Mouse (Mus musculus): ENCODE measurements around the gene Trpm3. TPM values are rescaled to one million over a fixed set of nuclear protein-coding genes. Genes with fewer than 3 reads are reported as not detected.

The Trpm3 gene
- total and polyA plus RNA-seq, 2 experiments, result not detected

- DNase-seq (ENCODE audit: extremely low read depth, low read depth, low spot score), result no peak
Measured at GRCm38 (mm10) chr19:23005851-23006250, 867.0 kb downstream of the Trpm3 start.

GRCm38 (mm10) chr19:23006517-23007273 lies 867.8 kb downstream of the Trpm3 start:
- no peaks in the 10 kb centered on the region for H3K36me3 ChIP-seq (ENCODE audit: control insufficient read depth, insufficient read depth, low read length)
- H3K9ac ChIP-seq (ENCODE audit: low read depth, low read length), result no peak overlapping the region
- H3K27me3 ChIP-seq (ENCODE audit: control insufficient read depth, insufficient read depth, low read length), result no peaks in the 10 kb centered on the region
- H3K4me1 ChIP-seq (ENCODE audit: control insufficient read depth, insufficient read depth, low read length), result peaks cover 7% of the 10 kb centered on the region; the same call in 1 of the 2 replicates
- H3K27ac ChIP-seq (replicated peaks; ENCODE audit: insufficient read depth, low read depth, low read length), result no peak overlapping the region
- TF ChIP-seq POLR2A (IDR thresholded peaks at IDR 0.05; ENCODE audit: extremely low read depth, insufficient read depth, low read length), result no peak
- peak; percentile 74 for TF ChIP-seq CTCF (IDR thresholded peaks at IDR 0.05; ENCODE audit: low read depth, low read length)
- 49% methylated on average over 11 of the region's 11 CpGs for WGBS
- H3K4me3 ChIP-seq (ENCODE audit: insufficient read depth, low read depth, low read length), result no peak overlapping the region
- no peaks in the 10 kb centered on the region for H3K79me2 ChIP-seq (ENCODE audit: control insufficient read depth, insufficient read depth, low read length)
- peak; percentile 61 for DNase-seq (ENCODE audit: extremely low read depth, low read depth, low spot score)

More at GRCm38 (mm10) chr19:23005851-23006250, 867.0 kb downstream of the Trpm3 start:
- H3K4me1 ChIP-seq (ENCODE audit: control insufficient read depth, insufficient read depth, low read length), result peaks cover 8% of the 10 kb centered on the region; the same call in 1 of the 2 replicates
- no peaks in the 10 kb centered on the region for H3K36me3 ChIP-seq (ENCODE audit: control insufficient read depth, insufficient read depth, low read length)
- 95% methylated on average over 7 of the region's 7 CpGs for WGBS
- no peaks in the 10 kb centered on the region for H3K27me3 ChIP-seq (ENCODE audit: control insufficient read depth, insufficient read depth, low read length)
- TF ChIP-seq POLR2A (IDR thresholded peaks at IDR 0.05; ENCODE audit: extremely low read depth, insufficient read depth, low read length), result no peak
- no peak for TF ChIP-seq CTCF (IDR thresholded peaks at IDR 0.05; ENCODE audit: low read depth, low read length)
- no peaks in the 10 kb centered on the region for H3K79me2 ChIP-seq (ENCODE audit: control insufficient read depth, insufficient read depth, low read length)
- no peak overlapping the region for H3K4me3 ChIP-seq (ENCODE audit: insufficient read depth, low read depth, low read length)
- H3K27ac ChIP-seq (replicated peaks; ENCODE audit: insufficient read depth, low read depth, low read length), result no peak overlapping the region
- H3K9ac ChIP-seq (ENCODE audit: low read depth, low read length), result no peak overlapping the region

GRCm38 (mm10) chr19:23013695-23014094 lies 874.8 kb downstream of the Trpm3 start:
- H3K27ac ChIP-seq (replicated peaks; ENCODE audit: insufficient read depth, low read depth, low read length), result no peak overlapping the region
- H3K79me2 ChIP-seq (ENCODE audit: control insufficient read depth, insufficient read depth, low read length), result no peaks in the 10 kb centered on the region
- no peak for TF ChIP-seq CTCF (IDR thresholded peaks at IDR 0.05; ENCODE audit: low read depth, low read length)
- no peak for TF ChIP-seq POLR2A (IDR thresholded peaks at IDR 0.05; ENCODE audit: extremely low read depth, insufficient read depth, low read length)
- DNase-seq (ENCODE audit: extremely low read depth, low read depth, low spot score), result no peak
- no peaks in the 10 kb centered on the region for H3K36me3 ChIP-seq (ENCODE audit: control insufficient read depth, insufficient read depth, low read length)
- no peaks in the 10 kb centered on the region for H3K4me1 ChIP-seq (ENCODE audit: control insufficient read depth, insufficient read depth, low read length)
- WGBS, result 71% methylated on average over 1 of the region's 2 CpGs
- no peaks in the 10 kb centered on the region for H3K27me3 ChIP-seq (ENCODE audit: control insufficient read depth, insufficient read depth, low read length)
- H3K9ac ChIP-seq (ENCODE audit: low read depth, low read length), result no peak overlapping the region
- H3K4me3 ChIP-seq (ENCODE audit: insufficient read depth, low read depth, low read length), result no peak overlapping the region

GRCm38 (mm10) chr19:23015516-23015915 lies 876.7 kb downstream of the Trpm3 start:
- no peak overlapping the region for H3K27ac ChIP-seq (replicated peaks; ENCODE audit: insufficient read depth, low read depth, low read length)
- WGBS, result 51% methylated on average over 3 of the region's 3 CpGs
- H3K79me2 ChIP-seq (ENCODE audit: control insufficient read depth, insufficient read depth, low read length), result no peaks in the 10 kb centered on the region
- H3K36me3 ChIP-seq (ENCODE audit: control insufficient read depth, insufficient read depth, low read length), result no peaks in the 10 kb centered on the region
- no peak overlapping the region for H3K4me3 ChIP-seq (ENCODE audit: insufficient read depth, low read depth, low read length)
- H3K27me3 ChIP-seq (ENCODE audit: control insufficient read depth, insufficient read depth, low read length), result no peaks in the 10 kb centered on the region
- H3K9ac ChIP-seq (ENCODE audit: low read depth, low read length), result no peak overlapping the region
- TF ChIP-seq POLR2A (IDR thresholded peaks at IDR 0.05; ENCODE audit: extremely low read depth, insufficient read depth, low read length), result no peak
- peak; percentile 84 for TF ChIP-seq CTCF (IDR thresholded peaks at IDR 0.05; ENCODE audit: low read depth, low read length)
- DNase-seq (ENCODE audit: extremely low read depth, low read depth, low spot score), result peak; percentile 71
- no peaks in the 10 kb centered on the region for H3K4me1 ChIP-seq (ENCODE audit: control insufficient read depth, insufficient read depth, low read length)

- H3K4me1 ChIP-seq (ENCODE audit: control insufficient read depth, insufficient read depth, low read length), result no peaks in the 10 kb centered on the region
- H3K36me3 ChIP-seq (ENCODE audit: control insufficient read depth, insufficient read depth, low read length), result no peaks in the 10 kb centered on the region
- no peak overlapping the region for H3K9ac ChIP-seq (ENCODE audit: low read depth, low read length)
- DNase-seq (ENCODE audit: extremely low read depth, low read depth, low spot score), result no peak
- no peaks in the 10 kb centered on the region for H3K79me2 ChIP-seq (ENCODE audit: control insufficient read depth, insufficient read depth, low read length)
- no peaks in the 10 kb centered on the region for H3K27me3 ChIP-seq (ENCODE audit: control insufficient read depth, insufficient read depth, low read length)
- TF ChIP-seq POLR2A (IDR thresholded peaks at IDR 0.05; ENCODE audit: extremely low read depth, insufficient read depth, low read length) (no peak), CTCF (IDR thresholded peaks at IDR 0.05; ENCODE audit: low read depth, low read length) (no peak)
- WGBS, result 81% methylated on average over 2 of the region's 2 CpGs
- H3K27ac ChIP-seq (replicated peaks; ENCODE audit: insufficient read depth, low read depth, low read length), result no peak overlapping the region
- no peak overlapping the region for H3K4me3 ChIP-seq (ENCODE audit: insufficient read depth, low read depth, low read length)
Measured at GRCm38 (mm10) chr19:23018186-23018727, 879.4 kb downstream of the Trpm3 start.

- TF ChIP-seq CTCF (IDR thresholded peaks at IDR 0.05; ENCODE audit: low read depth, low read length), result no peak
- TF ChIP-seq POLR2A (IDR thresholded peaks at IDR 0.05; ENCODE audit: extremely low read depth, insufficient read depth, low read length), result no peak
- DNase-seq (ENCODE audit: extremely low read depth, low read depth, low spot score), result no peak
- H3K27me3 ChIP-seq (ENCODE audit: control insufficient read depth, insufficient read depth, low read length), result no peaks in the 10 kb centered on the region
- H3K27ac ChIP-seq (replicated peaks; ENCODE audit: insufficient read depth, low read depth, low read length), result no peak overlapping the region
- WGBS, result 94% methylated on average over 6 of the region's 6 CpGs
- no peak overlapping the region for H3K4me3 ChIP-seq (ENCODE audit: insufficient read depth, low read depth, low read length)
- H3K9ac ChIP-seq (ENCODE audit: low read depth, low read length), result no peak overlapping the region
- H3K4me1 ChIP-seq (ENCODE audit: control insufficient read depth, insufficient read depth, low read length), result peaks cover 2% of the 10 kb centered on the region; the same call in 1 of the 2 replicates
- H3K79me2 ChIP-seq (ENCODE audit: control insufficient read depth, insufficient read depth, low read length), result no peaks in the 10 kb centered on the region
- no peaks in the 10 kb centered on the region for H3K36me3 ChIP-seq (ENCODE audit: control insufficient read depth, insufficient read depth, low read length)
Measured at GRCm38 (mm10) chr19:23022902-23023301, 884.1 kb downstream of the Trpm3 start.

Measured in liver, adult 2 months (tissue).